Mouse (Mus musculus) T-helper 1 cell (primary cell): ENCODE data around the gene Trmt1.
"Not testable (repeated sequence)": the region's sequence is repeated elsewhere in the genome, so short reads cannot be mapped to it uniquely, and the experiment has no call there.

Experiments used
- in situ Hi-C: fragments of 300-600 bp; cut with MboI, MseI; formaldehyde crosslinking; loops from one replicate; pipeline ENCODE4 v1.15.1; 2025; ENCODE audit warnings: high pct_unique_total_duplicates

Gene Trmt1

DNA sequence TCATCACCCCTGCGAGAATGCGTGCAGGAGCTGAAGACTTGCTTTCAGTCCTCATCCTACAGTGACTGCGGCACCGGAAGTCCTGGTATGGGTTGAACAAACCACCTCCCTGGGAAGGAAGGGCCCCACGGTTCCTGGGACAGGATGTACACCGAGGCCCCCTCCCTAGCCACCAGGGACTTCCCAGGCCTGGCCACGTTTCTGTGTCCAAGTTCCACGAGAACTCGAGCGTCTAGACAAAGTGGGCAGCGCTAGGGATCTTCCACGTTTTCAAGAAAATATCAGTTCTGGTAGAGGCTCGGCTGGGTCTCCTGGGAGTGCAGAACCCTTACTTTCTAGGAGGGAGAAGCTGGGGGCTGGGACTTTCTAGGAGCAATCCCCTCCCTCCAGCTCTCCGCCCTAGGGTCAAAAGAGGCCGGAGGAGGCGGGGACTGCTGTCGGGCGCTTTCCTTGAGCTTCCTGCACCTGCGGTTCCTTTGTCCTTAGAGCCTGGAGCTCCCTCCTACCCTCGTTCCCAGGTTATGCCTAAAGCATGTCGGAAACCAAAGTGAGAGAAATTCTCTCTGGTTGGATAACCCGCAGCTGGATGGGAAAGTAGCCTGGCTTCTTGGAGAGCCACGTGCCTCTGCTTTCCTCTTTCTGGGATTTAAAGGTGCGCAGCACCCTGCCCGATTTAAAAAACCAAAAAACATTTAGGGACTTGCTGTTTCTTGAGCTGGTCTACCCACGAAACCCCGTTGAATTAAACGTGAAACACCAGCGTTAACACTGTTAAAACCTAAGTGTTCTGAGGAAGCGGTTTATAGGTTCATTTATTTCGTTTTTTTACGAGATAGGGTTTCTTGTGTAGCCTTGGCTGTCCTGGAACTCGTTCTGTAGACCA, 25.9 kb upstream of the Trmt1 start:
- in situ Hi-C loops = no loop called here

DNA sequence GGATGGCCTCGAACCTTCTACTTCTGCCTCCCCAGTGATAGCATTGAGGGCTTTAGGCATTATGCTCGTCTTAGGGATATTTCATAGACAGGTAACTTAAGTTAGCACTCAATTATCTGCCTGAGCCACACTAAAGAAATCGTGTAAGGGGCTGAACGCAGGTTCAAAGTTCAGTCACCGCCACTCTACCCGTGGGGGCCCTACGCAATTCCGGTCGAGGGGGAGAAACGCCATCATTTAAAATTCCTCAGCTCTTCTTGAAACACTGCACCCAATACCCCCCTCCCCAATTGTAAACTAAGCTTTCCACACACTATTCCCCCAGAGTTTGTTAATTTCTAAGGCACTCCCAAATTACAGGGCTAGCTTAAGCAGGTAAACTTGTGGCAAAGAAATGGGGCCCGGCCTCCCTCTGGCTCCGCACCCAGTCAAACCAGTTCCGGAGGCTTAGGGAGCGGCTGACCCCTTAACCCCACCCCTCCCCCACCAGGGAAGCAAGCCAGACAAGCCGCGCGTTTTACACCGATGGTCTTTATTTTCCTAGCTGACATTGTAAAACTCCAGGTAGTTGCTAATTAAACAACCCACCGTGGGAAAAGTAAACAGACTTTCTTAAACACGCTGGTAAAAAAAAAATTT, 25.2 kb upstream of the Trmt1 start:
- in situ Hi-C loops = no loop called here

DNA sequence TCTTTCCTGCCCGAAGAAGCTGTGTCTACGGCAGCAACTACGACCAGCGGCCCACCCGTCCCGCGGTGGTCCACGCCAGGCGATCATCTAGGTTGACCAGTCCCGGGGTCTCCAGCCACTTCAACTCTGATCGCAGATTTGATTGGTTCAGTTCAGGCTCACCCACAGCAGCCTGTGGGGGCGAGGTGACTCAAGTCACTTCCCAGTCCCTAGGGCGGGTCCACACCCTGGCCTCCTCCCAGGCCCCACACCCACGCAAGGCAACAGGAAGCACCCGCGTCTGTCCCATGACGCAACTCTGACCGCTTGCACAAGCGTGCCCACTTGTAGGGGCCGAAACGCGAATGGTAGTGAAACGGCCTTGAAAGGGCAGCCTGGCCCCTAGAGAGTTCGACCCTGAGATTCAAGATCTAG, 24.6 kb upstream of the Trmt1 start:
- in situ Hi-C loops = no loop called here

DNA sequence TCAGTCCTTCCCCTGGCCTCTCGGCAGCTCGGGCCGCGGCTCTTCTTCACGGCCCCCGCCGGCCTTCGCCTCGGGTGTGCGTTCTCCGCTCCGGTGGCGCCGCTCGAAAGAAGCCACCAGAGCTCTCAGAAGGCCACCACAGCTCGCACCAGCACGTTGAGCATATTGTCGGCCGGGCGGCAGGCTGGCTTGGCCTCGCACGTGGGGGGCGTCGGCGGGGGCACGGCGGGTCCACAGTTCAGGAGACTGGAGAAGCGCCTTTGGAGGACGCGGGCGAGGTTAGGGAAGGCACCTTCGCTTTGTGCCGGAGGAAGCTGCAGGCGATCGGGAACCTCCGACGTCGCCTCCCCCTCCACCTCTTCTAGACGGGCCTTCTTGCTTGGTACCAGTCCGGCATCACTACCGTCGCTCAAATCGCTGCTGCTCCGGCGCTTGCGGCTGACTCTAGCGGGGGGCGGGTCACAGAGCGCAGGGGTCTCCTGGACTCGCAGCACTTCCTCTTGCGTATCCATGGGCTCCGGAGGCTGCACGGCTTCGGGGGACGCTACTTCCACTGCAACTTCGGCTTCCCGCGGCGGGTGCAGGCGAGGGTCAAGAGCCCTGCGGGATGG, 24.0 kb upstream of the Trmt1 start:
- in situ Hi-C loops = no loop called here

DNA sequence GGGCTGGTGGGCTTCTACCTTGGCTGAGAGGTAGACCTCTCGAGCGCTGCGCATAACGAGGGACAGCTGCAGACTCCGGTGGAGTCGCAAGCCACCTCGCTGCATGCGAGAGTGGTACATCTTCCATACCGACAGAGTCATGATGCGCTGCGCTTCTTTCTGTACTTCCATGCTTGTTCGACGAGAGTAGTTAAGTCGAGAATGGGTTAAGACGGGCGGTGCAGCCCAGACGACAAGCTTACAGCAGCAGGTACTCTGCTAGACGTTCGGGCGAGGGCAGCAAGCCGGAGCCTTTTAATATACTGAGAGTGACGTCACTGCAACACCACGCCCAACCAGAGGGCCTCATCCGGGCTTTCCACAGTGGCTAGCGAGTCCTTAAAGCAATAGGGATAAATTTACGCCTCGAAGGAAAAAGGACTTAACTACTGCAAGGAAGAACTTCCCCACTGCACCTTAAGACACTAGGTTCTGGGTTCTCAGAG, 23.5 kb upstream of the Trmt1 start, which contains the start of gene Ier2:
Gene Ier2 (minus strand): TSS at position 272 of the 485 bp plus-strand sequence.
- in situ Hi-C loops = no loop called here

DNA sequence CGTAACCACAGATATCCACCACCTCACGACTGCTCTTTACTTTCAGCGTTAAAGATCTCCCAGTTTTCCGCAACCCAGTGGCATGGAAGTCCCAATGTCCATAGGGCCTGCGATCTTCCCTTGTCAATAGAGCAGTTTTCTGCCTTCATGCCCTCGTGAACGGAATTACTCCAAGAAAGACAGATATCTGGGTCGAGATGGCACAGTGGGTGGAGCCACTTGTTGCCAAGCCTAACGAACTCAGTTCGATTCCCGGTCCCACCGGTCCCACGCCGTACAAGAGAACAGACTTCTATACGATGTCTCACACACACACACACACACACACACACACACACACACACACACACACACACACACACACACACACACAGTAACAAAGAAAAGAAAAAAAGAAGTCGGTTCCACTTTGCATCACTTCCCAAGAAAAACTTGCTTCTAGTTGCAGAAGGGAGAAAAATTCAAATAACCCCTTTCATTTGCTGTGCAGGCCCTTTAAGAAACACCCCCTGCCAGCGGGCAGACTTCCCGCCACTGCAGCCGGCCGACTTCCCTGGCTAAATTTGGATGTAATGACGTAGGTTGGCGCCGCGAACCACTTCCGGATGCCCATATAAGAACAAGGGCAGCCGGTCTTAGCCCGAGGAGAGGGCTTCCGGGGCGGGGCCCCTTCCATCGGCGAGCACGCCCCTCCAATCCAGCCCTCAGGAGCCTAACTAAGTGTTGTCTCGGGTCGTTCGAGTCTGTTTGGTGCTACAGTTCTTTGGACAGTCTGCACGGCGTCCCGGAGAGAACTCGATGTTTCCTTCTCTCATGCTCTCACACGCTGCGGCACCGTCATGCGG, 22.4 kb upstream of the Trmt1 start:
- in situ Hi-C loops = no loop called here

DNA sequence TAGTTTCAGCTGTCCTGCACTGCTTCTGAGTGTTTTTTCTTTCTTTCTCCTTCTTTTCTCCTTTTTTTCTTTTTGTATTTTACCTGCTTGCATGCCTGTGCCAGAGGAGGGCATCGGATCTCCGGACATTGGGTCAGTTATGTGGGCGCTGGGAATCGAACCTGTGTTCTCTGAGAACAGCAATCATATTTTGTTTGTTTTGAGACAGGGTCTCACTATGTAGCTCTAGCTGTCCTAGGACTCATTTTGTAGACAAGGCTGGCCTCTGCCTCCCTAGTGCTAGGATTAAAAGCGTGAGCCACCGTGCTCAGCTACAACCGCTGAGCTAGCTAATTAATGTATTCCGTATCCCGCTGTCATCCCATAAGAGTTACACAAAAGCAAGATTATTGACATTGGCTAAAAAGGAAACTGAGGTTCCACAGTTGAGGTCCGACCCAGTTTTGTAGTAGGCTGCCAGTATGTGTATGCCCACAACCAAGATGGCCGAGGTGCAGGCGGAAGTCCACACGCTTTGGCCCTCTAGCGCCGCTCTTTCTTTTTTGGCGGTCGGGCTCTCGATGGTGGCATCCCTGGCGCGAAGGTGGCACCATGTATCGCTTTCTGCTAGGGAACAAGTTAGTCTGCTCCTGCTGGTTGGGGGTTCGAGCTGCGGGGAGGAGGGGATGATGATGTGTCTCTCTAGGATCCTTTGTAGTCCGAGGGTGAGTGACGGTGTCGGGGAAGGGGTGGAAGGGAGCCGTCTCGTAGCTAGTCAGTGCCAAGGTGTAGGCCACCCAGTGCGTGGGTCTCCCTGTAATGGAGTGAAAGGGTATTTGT, 21.3 kb upstream of the Trmt1 start:
- in situ Hi-C loops = no loop called here

DNA sequence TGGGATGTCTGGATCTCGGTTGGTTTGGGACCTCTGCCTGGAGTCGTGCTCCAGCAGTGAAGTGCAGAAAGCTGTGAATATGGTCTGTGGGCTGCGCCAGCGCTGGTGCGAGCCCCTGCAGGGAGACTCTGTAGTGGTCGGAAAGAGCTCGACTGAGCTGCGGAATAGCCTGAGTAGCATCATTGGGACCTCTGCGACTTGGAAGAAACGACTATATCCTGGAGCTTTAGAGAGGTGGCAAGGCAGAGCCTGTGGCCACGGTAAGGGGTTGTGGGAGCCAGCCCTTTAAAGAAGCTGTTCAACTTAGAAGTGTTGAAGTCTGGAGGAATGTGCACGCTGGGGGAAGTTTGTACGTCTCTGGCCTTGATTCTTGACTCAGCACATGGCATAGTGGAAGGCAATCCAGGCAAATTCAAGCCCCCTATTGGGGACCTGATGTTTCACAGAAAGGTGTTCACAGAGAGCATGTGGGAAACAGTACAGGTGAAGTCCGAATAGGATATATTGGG, 20.7 kb upstream of the Trmt1 start:
- in situ Hi-C loops = no loop called here

DNA sequence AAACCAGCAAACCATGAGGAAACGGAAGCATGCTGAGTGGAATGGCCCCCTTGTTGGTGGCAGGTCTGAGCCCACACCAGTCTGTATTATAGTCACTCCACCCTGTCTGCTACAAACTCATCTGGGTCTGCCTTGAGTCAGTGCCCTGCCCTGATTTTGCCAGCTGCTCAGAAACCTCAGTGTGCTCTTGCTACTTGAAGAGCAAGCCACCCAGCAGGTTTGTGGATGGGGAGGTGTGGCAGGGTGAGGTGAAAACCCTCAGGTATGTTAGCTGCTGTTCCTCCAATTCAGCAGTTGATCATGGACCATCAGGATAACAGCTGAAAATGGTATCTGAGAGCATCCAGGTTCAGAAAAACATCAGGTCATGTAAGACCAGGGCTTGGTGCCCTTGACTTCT, 18.0 kb upstream of the Trmt1 start:
- in situ Hi-C loops = no loop called here

DNA sequence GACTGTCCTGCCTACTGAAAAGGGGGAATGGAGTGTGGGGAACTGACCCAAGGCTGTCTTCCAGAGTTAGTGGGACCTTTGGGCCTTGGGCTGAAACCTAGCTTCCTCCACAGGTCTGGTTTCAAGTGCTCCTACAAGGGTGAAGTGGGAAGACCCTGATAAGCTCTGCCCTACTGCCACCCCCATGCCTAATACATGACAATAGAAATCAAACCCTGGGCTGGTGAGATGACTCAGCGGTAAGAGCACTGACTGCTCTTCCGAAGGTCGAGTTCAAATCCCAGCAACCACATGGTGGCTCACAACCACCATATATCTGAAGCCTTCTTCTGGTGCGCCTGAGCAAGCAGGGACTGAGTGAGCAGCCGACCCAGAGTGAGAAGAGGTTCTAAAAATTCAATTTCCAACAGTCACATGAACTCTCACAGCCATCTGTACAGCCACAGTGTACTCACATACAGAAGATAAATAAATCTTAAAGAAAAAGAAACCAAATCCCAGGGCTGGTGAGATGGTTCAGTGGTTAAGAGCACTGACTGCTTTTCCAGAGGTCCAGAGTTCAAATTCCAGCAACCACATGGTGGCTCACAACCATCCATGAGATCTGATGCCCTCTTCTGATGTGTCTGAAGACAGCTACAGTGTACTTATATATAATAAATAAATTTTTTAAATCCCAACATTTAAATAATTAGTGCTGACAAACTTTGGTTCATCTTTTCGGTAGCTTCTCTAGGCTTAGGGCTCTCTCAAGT, 17.2 kb upstream of the Trmt1 start:
- in situ Hi-C loops = no loop called here

DNA sequence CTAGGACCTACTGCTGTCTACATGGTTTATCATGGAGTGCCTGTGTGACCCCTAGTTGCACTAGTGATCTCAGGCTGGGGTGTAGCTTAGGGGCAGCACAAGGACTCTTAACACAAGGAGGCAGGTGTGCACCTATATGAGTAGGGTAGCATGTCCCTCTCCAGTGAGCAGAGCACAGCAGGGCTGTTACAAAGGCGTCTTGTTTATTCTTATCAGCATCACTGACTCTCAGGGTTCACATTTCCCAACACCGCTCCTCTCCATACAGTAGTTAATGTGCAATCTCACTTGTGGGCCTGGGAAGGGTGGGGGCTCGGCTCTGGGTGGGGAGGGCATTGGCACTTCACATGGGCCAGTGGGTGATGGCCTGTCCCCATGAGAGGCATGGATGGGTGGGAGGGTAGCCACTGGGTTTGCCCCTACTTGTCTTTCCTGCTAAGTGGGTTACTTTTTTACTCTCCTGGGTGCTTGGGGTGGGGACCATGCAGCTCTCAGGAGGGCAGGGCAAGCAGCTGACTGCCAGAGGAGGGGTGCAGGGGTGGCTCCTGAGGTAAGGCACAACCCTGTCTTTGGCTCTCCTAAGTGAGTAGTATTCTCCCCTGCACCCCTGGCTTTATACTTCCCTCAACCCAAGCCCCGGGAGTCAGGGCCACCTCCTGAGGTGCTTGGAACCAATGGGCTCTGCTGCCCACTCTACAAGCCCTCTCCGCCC, 15.7 kb upstream of the Trmt1 start:
- in situ Hi-C loops = not testable (repeated sequence)

DNA sequence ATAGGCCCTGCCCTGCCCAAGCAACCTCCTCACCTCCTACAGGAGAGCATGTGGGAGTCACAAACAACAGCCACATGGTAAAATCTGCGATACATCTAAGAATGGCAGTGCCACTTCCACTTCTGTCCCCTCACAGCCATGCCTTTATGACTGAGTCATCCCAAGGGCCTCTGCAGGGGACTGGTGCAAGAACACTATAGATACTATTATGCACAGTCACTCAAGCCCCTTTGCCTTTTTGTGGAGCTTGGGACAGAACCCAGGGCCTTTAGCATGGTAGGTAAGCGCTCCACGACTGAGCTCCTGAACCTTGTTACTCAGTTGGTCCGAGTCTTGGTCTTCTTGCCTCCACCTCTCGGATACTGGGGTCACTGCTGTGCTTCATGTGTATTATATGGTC, 8.8 kb upstream of the Trmt1 start:
- in situ Hi-C loops = no loop called here

DNA sequence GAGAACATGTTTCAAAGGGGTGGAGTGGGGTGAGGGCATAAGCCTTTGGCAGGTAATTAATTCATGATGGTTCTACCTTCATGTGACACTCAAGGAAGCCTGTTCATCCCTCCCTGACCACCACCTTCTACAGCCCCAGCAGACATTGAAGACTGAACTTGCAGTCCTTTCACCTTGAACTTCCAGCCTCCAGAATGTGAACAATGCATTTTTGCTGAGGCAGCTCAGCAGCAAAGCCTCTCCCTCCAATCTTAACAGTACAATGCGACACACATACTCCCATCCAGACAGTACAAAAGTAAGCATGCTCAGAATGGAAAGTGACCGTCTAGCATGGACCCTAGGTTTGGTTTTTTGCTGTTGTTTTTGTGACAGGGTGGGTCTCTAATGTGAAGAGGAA, 4.6 kb upstream of the Trmt1 start:
- in situ Hi-C loops = no loop called here

DNA sequence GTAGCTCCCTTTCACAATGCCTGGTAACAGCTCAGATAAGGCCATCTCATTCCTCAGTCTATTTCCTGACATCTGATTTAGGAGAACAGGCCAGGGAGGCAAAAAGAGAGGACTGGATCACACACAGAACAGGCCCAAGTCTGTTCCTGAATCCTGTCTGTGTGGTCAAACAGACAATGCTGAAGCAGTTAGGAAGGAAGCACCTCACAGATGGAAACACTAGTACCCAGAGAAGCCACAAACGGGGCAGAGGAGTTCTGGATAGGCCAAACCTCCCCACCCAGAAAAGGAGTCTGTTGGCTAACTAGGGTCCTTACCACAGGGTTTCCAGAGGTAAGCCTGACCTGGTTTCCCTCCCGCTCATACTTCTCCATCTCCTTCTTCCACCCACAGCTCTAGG, 3.9 kb upstream of the Trmt1 start:
- in situ Hi-C loops = no loop called here

DNA sequence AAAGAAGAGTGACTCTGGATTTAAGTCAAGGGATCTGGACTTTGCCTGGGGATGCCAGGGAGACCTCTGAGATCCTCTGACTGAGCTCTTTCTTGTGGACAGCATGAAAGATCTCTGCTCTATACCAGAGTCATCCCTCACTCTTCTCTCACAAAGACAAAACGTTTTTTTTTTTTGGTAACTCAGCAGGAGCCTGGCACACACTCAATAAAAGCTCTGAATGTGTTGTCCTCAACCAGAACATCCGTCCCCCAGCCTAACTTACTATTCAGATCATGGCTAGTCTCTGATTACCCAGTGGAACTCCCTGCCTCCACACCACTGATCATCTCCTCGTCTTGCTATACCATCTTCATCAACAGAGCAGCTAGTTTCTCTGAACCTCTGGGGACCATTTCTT, 1.6 kb upstream of the Trmt1 start:
- in situ Hi-C loops = no loop called here

DNA sequence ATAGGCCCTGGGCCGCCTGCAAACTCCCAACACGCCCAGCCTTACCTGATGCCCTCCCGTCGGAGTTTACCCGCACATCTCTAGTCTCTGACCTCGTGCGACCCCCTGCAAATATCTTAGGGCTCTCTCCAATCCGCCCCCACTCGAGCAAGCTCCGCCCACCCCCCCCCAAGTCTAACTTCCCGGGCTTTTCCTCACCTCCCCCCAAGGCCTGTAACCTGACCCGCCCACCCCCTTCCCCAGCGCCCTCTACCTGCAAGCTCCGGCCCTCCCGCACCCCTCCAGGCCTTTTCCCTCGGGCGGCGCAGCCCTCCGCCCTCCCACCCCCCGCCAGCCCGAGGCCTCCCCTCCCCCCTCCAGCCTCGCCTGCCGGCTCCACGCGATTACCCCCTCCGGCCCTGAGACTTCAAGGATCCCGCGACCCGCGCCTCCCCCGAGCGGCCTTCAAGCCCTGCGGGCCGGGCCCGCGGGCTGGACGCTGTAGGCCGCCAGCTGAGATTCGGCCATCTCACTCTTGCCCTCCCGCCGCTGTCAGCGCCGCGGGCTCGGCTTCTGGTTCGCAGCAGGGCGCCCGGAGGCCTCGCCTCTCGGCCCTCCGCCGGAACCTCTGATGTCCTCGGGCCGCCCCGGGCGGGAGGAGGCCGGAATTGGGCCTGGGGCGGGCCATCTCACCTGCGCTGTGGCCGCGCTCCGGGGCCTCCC, 1.0 kb downstream of the Trmt1 start:
- in situ Hi-C loops = no loop called here

DNA sequence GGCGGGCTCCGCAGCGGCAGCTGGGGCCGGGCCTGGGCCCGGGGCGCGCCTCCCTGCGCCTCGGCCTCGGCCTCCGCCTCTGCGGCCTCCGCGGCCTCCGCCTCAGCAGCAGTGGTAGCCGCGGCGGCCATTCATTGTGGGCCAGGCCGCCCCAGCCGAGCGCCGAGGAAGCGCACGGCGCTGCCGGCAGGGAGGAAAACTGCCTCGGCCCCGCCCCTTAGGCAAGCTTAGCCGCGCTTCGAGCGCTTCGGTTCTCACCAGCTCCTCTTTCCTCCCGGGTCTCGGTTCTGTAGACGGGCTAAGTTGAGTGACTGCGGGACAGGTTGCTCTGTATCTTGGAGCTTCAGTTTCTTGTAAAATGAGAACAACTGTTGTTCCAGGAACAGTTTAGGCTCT, 1.6 kb downstream of the Trmt1 start, which contains the start of gene Nacc1:
Gene Nacc1 (minus strand): TSS at position 158 of the 396 bp plus-strand sequence.
- in situ Hi-C loops = no loop called here

DNA sequence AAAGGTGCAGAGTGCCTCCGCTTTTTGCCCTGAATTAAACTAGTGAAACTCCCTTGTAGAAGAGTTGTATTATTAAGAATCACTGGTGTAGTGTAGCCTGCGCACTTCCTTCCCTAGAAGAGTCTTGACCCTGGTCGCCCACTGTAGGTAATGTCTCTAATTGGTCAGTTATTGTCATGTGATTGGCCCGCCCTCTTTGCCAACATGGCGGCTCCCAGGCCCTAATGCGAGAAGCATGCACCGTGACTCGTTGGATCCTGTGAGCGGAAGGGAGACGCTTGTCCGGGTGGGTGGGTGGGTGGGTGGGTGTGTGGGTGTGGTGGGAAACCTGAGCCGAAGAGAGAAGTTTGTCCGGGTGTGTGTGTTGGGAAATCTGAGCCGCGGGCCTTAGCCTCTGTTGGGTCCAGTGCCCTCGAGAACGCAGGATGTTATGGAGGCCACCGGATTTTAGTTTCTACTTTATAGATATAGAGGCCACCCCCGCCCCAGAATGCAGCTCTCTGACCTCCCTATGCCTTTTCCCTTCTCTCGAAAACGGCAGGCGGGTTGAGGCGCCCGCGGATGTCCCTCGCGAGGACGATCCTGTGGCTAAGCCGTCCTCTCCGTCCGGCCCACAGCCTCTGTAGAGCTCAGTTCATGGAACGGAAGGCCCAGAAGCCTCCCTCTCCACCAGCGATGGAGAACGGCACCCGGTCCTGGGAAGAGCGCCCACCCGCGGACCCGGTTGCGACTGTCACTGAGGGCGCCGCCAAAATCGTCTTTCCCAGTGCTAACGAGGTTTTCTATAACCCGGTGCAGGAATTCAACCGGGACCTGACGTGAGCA, 3.2 kb downstream of the Trmt1 start:
- in situ Hi-C loops = no loop called here
